Mouse (Mus musculus) kidney, adult 2 months (tissue): ENCODE results near the gene Trim52.

ENCODE experiments used
- CTCF ChIP-seq: fragments of 200-500 bp; conservative IDR thresholded peaks from 2 replicates; pipeline ENCODE4 v1.5.1; 2011; ENCODE audit warnings: low read depth, mild to moderate bottlenecking, control low read depth, low read length, moderate library complexity, mixed read lengths; ENCODE audit not compliant: insufficient read depth, insufficient read length
- POLR2A ChIP-seq: fragments of 200-500 bp; IDR thresholded peaks from one replicate; pipeline ENCODE4 v1.6.1; 2011; ENCODE audit warnings: low read depth, low read length, control low read depth

- TF ChIP-seq POLR2A, result no peak
- TF ChIP-seq CTCF, result no peak
Observed at GRCm38 (mm10) chr14:106151188-106151587, 45.2 kb downstream of the Trim52 start.
